Mouse (Mus musculus) lung, embryonic 15.5 days (tissue): ENCODE measurements around the gene Scgb2b2. TPM values are rescaled to one million over a fixed set of nuclear protein-coding genes. Genes with fewer than 3 reads are reported as not detected.

Experiments
- ATAC-seq: fragments of 200-750 bp; cut with Nextera tagmentation; 2 replicates; pipeline ENCODE4 v1.8.0; 2017; ENCODE audit warnings: moderate number of reproducible peaks, borderline replicate concordance; ENCODE audit not compliant: low FRiP score, low TSS enrichment; ENCODE audit errors: extremely low read depth
- H3K27ac ChIP-seq: fragments of 300-500 bp; sonication (generic); 2 replicates; pipeline ENCODE4 v1.5.1; 2015; ENCODE audit warnings: moderate library complexity, mild to moderate bottlenecking, inconsistent platforms
- H3K27me3 ChIP-seq: fragments of 300-500 bp; sonication (generic); 2 replicates; pipeline ENCODE4 v1.6.1; 2015; ENCODE audit warnings: inconsistent platforms
- H3K36me3 ChIP-seq: fragments of 300-500 bp; sonication (generic); 2 replicates; pipeline ENCODE4 v1.6.1; 2015; ENCODE audit warnings: inconsistent platforms
- H3K4me1 ChIP-seq: fragments of 300-500 bp; sonication (generic); 2 replicates; pipeline ENCODE4 v1.6.1; 2015; ENCODE audit warnings: inconsistent platforms
- H3K4me2 ChIP-seq: fragments of 300-500 bp; sonication (generic); 2 replicates; pipeline ENCODE4 v1.6.1; 2015; ENCODE audit warnings: inconsistent platforms, mild to moderate bottlenecking, moderate library complexity
- H3K4me3 ChIP-seq: fragments of 300-500 bp; sonication (generic); 2 replicates; pipeline ENCODE4 v1.5.1; 2015; ENCODE audit warnings: mild to moderate bottlenecking, inconsistent platforms
- H3K9ac ChIP-seq: fragments of 300-500 bp; sonication (generic); 2 replicates; pipeline ENCODE4 v1.6.1; 2015; ENCODE audit warnings: inconsistent platforms
- H3K9me3 ChIP-seq: fragments of 300-500 bp; sonication (generic); 2 replicates; pipeline ENCODE4 v1.6.1; 2016; ENCODE audit warnings: inconsistent platforms
- WGBS: fragments of 180-500 bp; shearing (Covaris S2); methylation state at CpG from one replicate; pipeline ENCODE4 v1.1.7; 2015; 5-methylcytosine and 5-hydroxymethylcytosine counted together
- polyA plus RNA-seq: library from polyadenylated mRNA; unstranded; fragments of >200 nt; fragmentation: Nextera tagmentation; extraction: Ambion mirVana; gene quantifications from 2 replicates; pipeline ENCODE4 v1.2.1, GENCODE M21; 2015

Scgb2b2 gene
- not detected in 2 replicates for polyA plus RNA-seq

- Histone ChIP-seq H3K4me3 (no peak within 1 kb of the TSS), H3K9ac (no peak within 1 kb of the TSS), H3K27me3 (no peaks in the 10 kb centered on the region), H3K36me3 (no peaks in the 10 kb centered on the region), H3K4me1 (no peaks in the 10 kb centered on the region), H3K27ac (no peak within 1 kb of the TSS), H3K9me3 (peaks cover 6% of the 10 kb centered on the region; the same call in 1 of the 2 replicates), H3K4me2 (no peak within 1 kb of the TSS)
- 73% methylated on average over 5 of the region's 5 CpGs for WGBS
- ATAC-seq = no peak
These were observed at the start of gene Scgb2b2 for GRCm38 (mm10) chr7:31290208-31290607. Gene Scgb2b2, plus strand, starts transcription at chr7:31290508.

- H3K9me3 ChIP-seq = peaks cover 6% of the 10 kb centered on the region; the same call in 1 of the 2 replicates
- WGBS = 80% methylated on average over 3 of the region's 3 CpGs
- no peak within 1 kb of the TSS for H3K4me2 ChIP-seq
- ATAC-seq = no peak
- no peaks in the 10 kb centered on the region for H3K27me3 ChIP-seq
- H3K9ac ChIP-seq = no peak within 1 kb of the TSS
- H3K36me3 ChIP-seq = no peaks in the 10 kb centered on the region
- H3K27ac ChIP-seq = no peak within 1 kb of the TSS
- H3K4me3 ChIP-seq = no peak within 1 kb of the TSS
- no peaks in the 10 kb centered on the region for H3K4me1 ChIP-seq
These were observed 1.4 kb downstream of the Scgb2b2 start, which contains the start of gene Scgb1b2 for GRCm38 (mm10) chr7:31291721-31292120. Gene Scgb1b2, minus strand, starts transcription at chr7:31291821.

Other genes with a start within 250 kb of the Scgb2b2 start
- gene Fxyd5, start 248.0 kb upstream of the Scgb2b2 start, polyA plus RNA-seq = 50.1 TPM in 2 replicates
- gene Fxyd7, start 239.0 kb upstream of the Scgb2b2 start, polyA plus RNA-seq = 5.2 and 5.3 TPM in 2 replicates
- 82.5 and 86.9 TPM in 2 replicates for gene Fxyd1, start 233.3 kb upstream of the Scgb2b2 start, polyA plus RNA-seq
- gene Lgi4, start 231.2 kb upstream of the Scgb2b2 start, polyA plus RNA-seq = 0.21 and 0.35 TPM in 2 replicates
- gene Fxyd3, start 213.8 kb upstream of the Scgb2b2 start, polyA plus RNA-seq = 50.1 and 54.3 TPM in 2 replicates
- 14.6 and 16.7 TPM in 2 replicates for gene Hpn, start 175.2 kb upstream of the Scgb2b2 start, polyA plus RNA-seq
- 1.5 and 1.8 TPM in 2 replicates for gene Scn1b, start 163.5 kb upstream of the Scgb2b2 start, polyA plus RNA-seq
- 63.0 and 65.5 TPM in 2 replicates for gene Gramd1a, start 134.6 kb upstream of the Scgb2b2 start, polyA plus RNA-seq
- gene Scgb1b2, start 1.3 kb downstream of the Scgb2b2 start, polyA plus RNA-seq = not detected in 2 replicates
- gene Scgb2b3, start 71.6 kb downstream of the Scgb2b2 start, polyA plus RNA-seq = not detected in 2 replicates
- gene Scgb1b3, start 85.1 kb downstream of the Scgb2b2 start, polyA plus RNA-seq = not detected in 2 replicates